Mouse (Mus musculus) hindbrain, embryonic 14.5 days (tissue): ENCODE results near the gene P4hb. TPM values are rescaled to one million over a fixed set of nuclear protein-coding genes. Genes with fewer than 3 reads are reported as not detected.
A peak's percentile ranks its signal among the peaks of the same experiment; 100 is the strongest.

Experiments
- ATAC-seq: fragments of 200-750 bp; cut with Nextera tagmentation; 2 replicates; pipeline ENCODE4 v1.8.0; 2017; ENCODE audit warnings: moderate number of reproducible peaks, mild to moderate bottlenecking, moderate TSS enrichment, moderate library complexity; ENCODE audit not compliant: low FRiP score
- DNase-seq: peaks from one replicate; pipeline ENCODE4 v3.0.0-alpha.2; 2015; ENCODE audit warnings: low spot score
- H3K27ac ChIP-seq: fragments of 300-500 bp; sonication (generic); 2 replicates; pipeline ENCODE4 v1.5.1; 2014; ENCODE audit warnings: mild to moderate bottlenecking, moderate library complexity
- H3K27me3 ChIP-seq: fragments of 300-500 bp; sonication (generic); 2 replicates; pipeline ENCODE4 v1.6.1; 2014; ENCODE audit warnings: mild to moderate bottlenecking, low read length, mixed read lengths; ENCODE audit not compliant: control insufficient read depth, insufficient read depth
- H3K36me3 ChIP-seq: fragments of 300-500 bp; sonication (generic); replicated peaks from 2 replicates; pipeline ENCODE4 v1.6.1; 2014; ENCODE audit not compliant: control insufficient read depth, insufficient read depth
- H3K4me1 ChIP-seq: fragments of 300-500 bp; sonication (generic); replicated peaks from 2 replicates; pipeline ENCODE4 v1.6.1; 2014; ENCODE audit warnings: antibody characterized with exemption, low read length, mixed read lengths; ENCODE audit not compliant: control insufficient read depth, insufficient read depth
- H3K4me2 ChIP-seq: fragments of 300-500 bp; sonication (generic); replicated peaks from 2 replicates; pipeline ENCODE4 v1.6.1; 2014; ENCODE audit warnings: mild to moderate bottlenecking, moderate library complexity
- H3K4me3 ChIP-seq: fragments of 300-500 bp; sonication (generic); replicated peaks from 2 replicates; pipeline ENCODE4 v1.5.1; 2014; ENCODE audit warnings: mild to moderate bottlenecking, low read length
- H3K9ac ChIP-seq: fragments of 300-500 bp; sonication (generic); 2 replicates; pipeline ENCODE4 v1.6.1; 2014
- H3K9me3 ChIP-seq: fragments of 300-500 bp; sonication (generic); 2 replicates; pipeline ENCODE4 v1.6.1; 2016; ENCODE audit warnings: low read length; ENCODE audit not compliant: control insufficient read depth
- WGBS: fragments of 180-500 bp; shearing (Covaris S2); extraction: QIAGEN DNeasy Blood & Tissue Kit; methylation state at CpG from one replicate; pipeline ENCODE4 v1.1.7; 2014; 5-methylcytosine and 5-hydroxymethylcytosine counted together
- polyA plus RNA-seq: library from polyadenylated mRNA; unstranded; fragments of >200 nt; fragmentation: Nextera tagmentation; extraction: Ambion mirVana; gene quantifications from 2 replicates; pipeline ENCODE4 v1.2.1, GENCODE M21; 2014

Gene P4hb
- polyA plus RNA-seq, 1 experiment from 2014 or later = 295 TPM

GRCm38 (mm10) chr11:120549168-120549945 is 23.7 kb downstream of the P4hb start, which contains the start of gene Mcrip1:
TSS of gene Mcrip1 (minus strand) at chr11:120549727.
- under 1% methylated on average over 70 of the region's 87 CpGs for WGBS
- H3K4me1 ChIP-seq = peaks cover 15% of the 10 kb centered on the region
- H3K36me3 ChIP-seq = peaks cover 5% of the 10 kb centered on the region
- H3K9me3 ChIP-seq = no peaks in the 10 kb centered on the region
- H3K9ac ChIP-seq = peak within 1 kb of the TSS; percentile 98
- peak within 1 kb of the TSS; percentile 96 for H3K4me3 ChIP-seq
- DNase-seq (peak; percentile 93), ATAC-seq (peak; percentile 90)
- peak within 1 kb of the TSS; percentile 86 for H3K27ac ChIP-seq
- peak within 1 kb of the TSS; percentile 77 for H3K4me2 ChIP-seq
- H3K27me3 ChIP-seq = no peaks in the 10 kb centered on the region

DNA sequence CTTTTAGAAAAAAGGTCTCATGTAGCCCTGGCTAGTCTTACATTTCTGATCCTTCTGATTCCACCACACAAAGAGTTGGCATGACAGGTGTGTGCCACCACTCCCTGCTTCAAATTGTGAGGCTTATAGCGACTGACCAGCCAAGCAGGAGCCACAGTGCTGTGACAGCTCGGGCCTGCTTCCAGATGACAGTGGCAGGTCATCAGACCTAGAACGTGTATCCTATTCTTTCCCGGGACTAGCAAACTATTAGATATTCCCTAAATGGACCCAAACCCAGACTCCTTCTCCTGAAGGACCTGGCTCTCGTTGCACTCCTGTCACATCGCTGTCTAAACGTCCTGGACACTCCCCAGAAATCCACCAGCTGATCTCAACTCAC is 24.3 kb downstream of the P4hb start:
- no peaks in the 10 kb centered on the region for H3K27me3 ChIP-seq
- H3K9ac ChIP-seq = peak overlapping the region; percentile 98
- ATAC-seq (no peak), DNase-seq (no peak)
- H3K36me3 ChIP-seq = peaks cover 10% of the 10 kb centered on the region
- peak overlapping the region; percentile 96 for H3K4me3 ChIP-seq
- 36% methylated on average over 7 of the region's 7 CpGs for WGBS
- no peaks in the 10 kb centered on the region for H3K9me3 ChIP-seq
- H3K4me1 ChIP-seq = peaks cover 15% of the 10 kb centered on the region
- H3K27ac ChIP-seq = peak overlapping the region; percentile 86
- H3K4me2 ChIP-seq = peak overlapping the region; percentile 77

DNA sequence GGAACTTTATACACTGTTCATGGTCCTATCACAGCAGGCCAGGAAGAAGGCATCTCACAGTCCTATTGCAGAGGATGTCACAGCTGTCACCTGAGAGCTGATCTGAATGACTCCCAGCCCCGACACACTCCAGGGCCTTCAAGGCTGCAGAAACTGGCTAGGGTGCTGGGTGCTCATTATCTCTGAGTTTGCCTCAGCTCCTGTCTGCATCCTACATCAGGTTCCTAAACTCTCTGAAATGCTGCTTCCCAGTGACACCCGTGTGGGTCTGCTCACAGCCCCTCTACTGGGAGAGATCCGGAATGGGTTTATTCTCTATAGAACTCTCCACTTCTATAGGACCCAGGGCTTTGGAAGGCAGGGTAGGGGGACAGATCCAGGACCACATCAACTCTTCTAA is 24.8 kb downstream of the P4hb start:
- WGBS = 82% methylated on average over 3 of the region's 3 CpGs
- Histone ChIP-seq H3K27ac (no peak overlapping the region), H3K9me3 (no peaks in the 10 kb centered on the region), H3K27me3 (no peaks in the 10 kb centered on the region), H3K4me3 (peak overlapping the region; percentile 96), H3K36me3 (peaks cover 16% of the 10 kb centered on the region), H3K4me1 (peaks cover 15% of the 10 kb centered on the region), H3K4me2 (peak overlapping the region; percentile 77), H3K9ac (peak overlapping the region; percentile 98)
- ATAC-seq (no peak), DNase-seq (no peak)

DNA sequence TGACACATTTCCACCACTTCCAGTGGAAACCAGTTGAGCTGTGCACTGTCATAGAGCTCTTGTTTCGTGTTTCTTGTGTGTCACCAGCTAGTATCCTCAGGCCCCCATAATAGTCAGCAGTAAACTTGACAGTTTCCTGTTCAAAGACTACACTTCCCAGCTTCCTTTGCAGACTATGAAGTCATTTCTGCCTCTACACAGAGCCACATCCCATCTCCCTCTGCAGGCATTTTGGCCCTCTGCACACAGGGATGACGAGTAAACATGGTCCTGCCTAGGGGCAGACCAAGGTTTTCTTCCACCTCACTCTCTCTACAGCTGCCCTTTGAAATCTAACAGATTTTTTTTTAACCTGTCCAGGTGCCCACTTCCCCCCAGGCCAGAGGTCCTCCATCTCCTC is 25.6 kb downstream of the P4hb start:
- DNase-seq (no peak), ATAC-seq (no peak)
- no peak overlapping the region for H3K4me3 ChIP-seq
- H3K4me2 ChIP-seq = no peak overlapping the region
- H3K9me3 ChIP-seq = no peaks in the 10 kb centered on the region
- WGBS = 67% methylated on average over 2 of the region's 2 CpGs
- H3K27me3 ChIP-seq = no peaks in the 10 kb centered on the region
- no peak overlapping the region for H3K27ac ChIP-seq
- peaks cover 24% of the 10 kb centered on the region for H3K36me3 ChIP-seq
- H3K9ac ChIP-seq = no peak overlapping the region
- H3K4me1 ChIP-seq = peaks cover 15% of the 10 kb centered on the region

- H3K4me1 ChIP-seq = peaks cover 15% of the 10 kb centered on the region
- no peaks in the 10 kb centered on the region for H3K9me3 ChIP-seq
- peaks cover 35% of the 10 kb centered on the region for H3K36me3 ChIP-seq
- DNase-seq = no peak
- no peak overlapping the region for H3K4me2 ChIP-seq
- WGBS = 96% methylated on average over 3 of the region's 3 CpGs
- ATAC-seq = no peak
- H3K9ac ChIP-seq = no peak overlapping the region
- H3K4me3 ChIP-seq = no peak overlapping the region
- no peaks in the 10 kb centered on the region for H3K27me3 ChIP-seq
- no peak overlapping the region for H3K27ac ChIP-seq
Measured at GRCm38 (mm10) chr11:120545964-120546363, 27.1 kb downstream of the P4hb start.

- DNase-seq = no peak
- no peak for ATAC-seq
- no peak overlapping the region for H3K27ac ChIP-seq
- H3K36me3 ChIP-seq = peaks cover 35% of the 10 kb centered on the region
- H3K4me3 ChIP-seq = no peak overlapping the region
- H3K9ac ChIP-seq = no peak overlapping the region
- H3K9me3 ChIP-seq = no peaks in the 10 kb centered on the region
- 89% methylated on average over 6 of the region's 6 CpGs for WGBS
- peaks cover 20% of the 10 kb centered on the region for H3K4me1 ChIP-seq
- H3K4me2 ChIP-seq = no peak overlapping the region
- H3K27me3 ChIP-seq = no peaks in the 10 kb centered on the region
Measured at GRCm38 (mm10) chr11:120542376-120542775, 30.7 kb downstream of the P4hb start.

- H3K36me3 ChIP-seq = peaks cover 35% of the 10 kb centered on the region
- WGBS = 33% methylated on average over 4 of the region's 4 CpGs
Measured at GRCm38 (mm10) chr11:120541907-120542306, 31.1 kb downstream of the P4hb start.

GRCm38 (mm10) chr11:120539285-120540014 is 33.6 kb downstream of the P4hb start:
- Histone ChIP-seq H3K36me3 (peaks cover 32% of the 10 kb centered on the region), H3K27me3 (0 out of 2 replicates have a peak, but pooled peaks cover 3% of the 10 kb centered on the region), H3K4me1 (peaks cover 20% of the 10 kb centered on the region), H3K9me3 (no peaks in the 10 kb centered on the region), H3K4me2 (peak overlapping the region; percentile 15), H3K4me3 (no peak overlapping the region), H3K27ac (peak overlapping the region; percentile 78), H3K9ac (peak overlapping the region; percentile 44)
- 18% methylated on average over 10 of the region's 10 CpGs for WGBS
- ATAC-seq (peak; percentile 53), DNase-seq (no peak)

More at GRCm38 (mm10) chr11:120541907-120542306, 31.1 kb downstream of the P4hb start:
- Histone ChIP-seq H3K27me3 (no peaks in the 10 kb centered on the region), H3K4me3 (no peak overlapping the region), H3K4me1 (peaks cover 20% of the 10 kb centered on the region), H3K27ac (no peak overlapping the region), H3K9me3 (no peaks in the 10 kb centered on the region), H3K9ac (no peak overlapping the region), H3K4me2 (no peak overlapping the region)
- no peak for ATAC-seq
- DNase-seq = no peak

- no peak for ATAC-seq
- Histone ChIP-seq H3K27ac (peak overlapping the region; percentile 78), H3K4me3 (no peak overlapping the region), H3K4me1 (peaks cover 20% of the 10 kb centered on the region), H3K9me3 (no peaks in the 10 kb centered on the region), H3K4me2 (no peak overlapping the region), H3K27me3 (peaks cover 6% of the 10 kb centered on the region; the same call in 1 of the 2 replicates), H3K36me3 (peaks cover 26% of the 10 kb centered on the region), H3K9ac (peak overlapping the region; percentile 44; the same call in 1 of the 2 replicates)
- WGBS = 39% methylated on average over 8 of the region's 8 CpGs
- no peak for DNase-seq
Measured at GRCm38 (mm10) chr11:120538955-120539284, 34.1 kb downstream of the P4hb start.
